Mouse (Mus musculus) ES-Bruce4 (cell line): Measurements from ENCODE around the gene Sp1.

Experiments used
- CTCF ChIP-seq: IDR thresholded peaks from one replicate; pipeline ENCODE4 v1.8.1; 2011; ENCODE audit warnings: low read depth, low read length
- POLR2A ChIP-seq: IDR thresholded peaks from one replicate; pipeline ENCODE4 v1.8.1; 2011; ENCODE audit warnings: low read length; ENCODE audit not compliant: insufficient read depth

DNA sequence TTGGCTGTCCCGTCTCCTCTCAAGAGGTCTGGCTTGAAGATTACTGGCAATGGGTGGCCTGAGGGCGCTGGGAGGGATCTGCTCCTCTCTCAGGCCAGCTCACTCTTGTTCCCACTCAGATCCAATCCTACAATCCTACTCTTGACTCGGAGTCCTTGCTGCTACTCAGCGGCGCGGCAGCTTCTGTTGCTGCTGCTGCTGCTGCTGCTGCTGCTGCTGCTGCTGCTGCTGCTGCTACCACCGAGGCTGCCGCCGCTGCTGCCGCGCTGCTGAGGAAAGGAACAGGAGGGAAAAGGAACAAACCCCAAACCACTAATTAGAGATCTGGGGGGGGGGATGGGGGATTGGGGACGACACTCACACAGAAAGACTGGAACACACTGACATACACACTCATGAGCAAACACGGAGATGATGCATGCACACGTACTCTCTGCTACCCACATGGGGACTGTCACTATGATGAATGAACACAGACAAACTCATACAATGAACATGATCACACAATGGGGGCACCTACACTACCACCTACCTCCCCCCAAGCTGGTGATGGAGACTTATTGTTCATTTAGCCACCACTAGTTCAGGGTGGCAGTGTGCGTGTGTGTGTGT is 39.1 kb upstream of the Sp1 start, which contains the start of gene Sp7:
- TF ChIP-seq CTCF: no peak
- no peak for TF ChIP-seq POLR2A
